Mouse (Mus musculus): ENCODE measurements around the gene Olfr524. TPM values are rescaled to one million over a fixed set of nuclear protein-coding genes. Genes with fewer than 3 reads are reported as not detected.

The Olfr524 gene
- total and polyA plus RNA-seq, 3 experiments, result not detected

- DNase-seq (ENCODE audit: low read depth, low spot score), result no peak
- Histone ChIP-seq H3K36me3 (ENCODE audit: control insufficient read depth in 1 of 2, insufficient read depth in 2 of 2, low read length in 2 of 2) (no peaks in the 10 kb centered on the region), H3K27me3 (ENCODE audit: control insufficient read depth in 1 of 2, insufficient read depth in 2 of 2, low read length in 2 of 2) (no peaks in the 10 kb centered on the region), H3K79me2 (ENCODE audit: control insufficient read depth, insufficient read depth, low read length, poor library complexity) (no peaks in the 10 kb centered on the region), H3K9me3 (replicated peaks; ENCODE audit: insufficient read depth, low read length) (no peaks in the 10 kb centered on the region), H3K4me1 (ENCODE audit: control insufficient read depth in 1 of 2, insufficient read depth in 2 of 2, low read length in 2 of 2) (no peaks in the 10 kb centered on the region), H3K27ac (ENCODE audit: control insufficient read depth, low read depth, low read length) (no peak overlapping the region), H3K9ac (ENCODE audit: control insufficient read depth, low read depth, low read length, poor library complexity, severe bottlenecking) (no peak overlapping the region), H3K4me3 (ENCODE audit: control insufficient read depth in 1 of 2, insufficient read depth in 1 of 2, low read depth in 2 of 2, low read length in 2 of 2) (no peak overlapping the region)
- TF ChIP-seq NELFE (IDR thresholded peaks at IDR 0.05; ENCODE audit: low read depth, low read length) (no peak), ZNF384 (IDR thresholded peaks at IDR 0.05; ENCODE audit: low read depth, low read length) (peak; percentile 84), SIN3A (IDR thresholded peaks at IDR 0.05; ENCODE audit: low read length) (no peak), RAD21 (IDR thresholded peaks at IDR 0.05; ENCODE audit: low read depth, low read length) (no peak)
Measured at GRCm38 (mm10) chr7:140180692-140181091, 25.1 kb downstream of the Olfr524 start.

DNA sequence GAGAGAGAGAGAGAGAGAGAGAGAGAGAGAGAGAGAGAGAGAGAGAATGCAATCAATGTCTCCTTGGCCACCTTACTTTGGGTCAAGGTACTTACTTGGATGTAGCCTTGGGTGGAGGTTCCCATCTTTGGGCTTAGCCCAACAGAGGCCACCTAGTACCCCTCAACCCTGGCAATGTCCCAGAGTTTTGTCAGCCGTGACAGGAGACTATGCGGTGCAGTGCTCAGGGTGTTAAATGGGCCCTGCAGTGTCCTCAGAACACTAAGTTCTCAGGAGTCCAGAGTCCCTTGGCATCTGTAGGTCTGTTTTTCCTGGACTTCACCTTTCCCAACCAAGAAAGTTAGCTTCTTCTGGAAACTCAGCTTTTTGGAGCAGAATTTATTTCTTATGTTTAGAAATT is 26.6 kb downstream of the Olfr524 start:
- Histone ChIP-seq H3K4me3 (ENCODE audit: control insufficient read depth in 1 of 2, insufficient read depth in 1 of 2, low read depth in 2 of 2, low read length in 2 of 2) (no peak overlapping the region), H3K36me3 (ENCODE audit: control insufficient read depth in 1 of 2, insufficient read depth in 2 of 2, low read length in 2 of 2) (no peaks in the 10 kb centered on the region), H3K9me3 (replicated peaks; ENCODE audit: insufficient read depth, low read length) (no peaks in the 10 kb centered on the region), H3K4me1 (ENCODE audit: control insufficient read depth in 1 of 2, insufficient read depth in 2 of 2, low read length in 2 of 2) (no peaks in the 10 kb centered on the region), H3K9ac (ENCODE audit: control insufficient read depth, low read depth, low read length, poor library complexity, severe bottlenecking) (no peak overlapping the region), H3K27ac (ENCODE audit: control insufficient read depth, low read depth, low read length) (no peak overlapping the region), H3K79me2 (ENCODE audit: control insufficient read depth, insufficient read depth, low read length, poor library complexity) (no peaks in the 10 kb centered on the region), H3K27me3 (ENCODE audit: control insufficient read depth in 1 of 2, insufficient read depth in 2 of 2, low read length in 2 of 2) (no peaks in the 10 kb centered on the region)
- TF ChIP-seq HCFC1 (IDR thresholded peaks at IDR 0.05; ENCODE audit: low read depth, low read length), result no peak
- TF ChIP-seq MYC (IDR thresholded peaks at IDR 0.05; ENCODE audit: low read depth, low read length), result no peak
- no peak for TF ChIP-seq UBTF (IDR thresholded peaks at IDR 0.05; ENCODE audit: borderline replicate concordance, insufficient read depth, low read depth, low read length)
- TF ChIP-seq NELFE (IDR thresholded peaks at IDR 0.05; ENCODE audit: low read depth, low read length), result no peak
- no peak for TF ChIP-seq ZKSCAN1 (IDR thresholded peaks at IDR 0.05; ENCODE audit: low read depth, low read length)
- no peak for TF ChIP-seq ZNF384 (IDR thresholded peaks at IDR 0.05; ENCODE audit: low read depth, low read length)
- no peak for TF ChIP-seq MEF2A (IDR thresholded peaks at IDR 0.05; ENCODE audit: extremely low read depth, insufficient replicate concordance, low read depth, low read length, poor library complexity, severe bottlenecking)
- no peak for TF ChIP-seq BHLHE40 (IDR thresholded peaks at IDR 0.05; ENCODE audit: borderline replicate concordance, low read depth, low read length)
- no peak for DNase-seq (ENCODE audit: low read depth, low spot score)

GRCm38 (mm10) chr7:140172936-140173335 is 32.8 kb downstream of the Olfr524 start, which contains the start of gene Olfr523:
Gene Olfr523, plus strand, starts transcription at chr7:140173217.
- Histone ChIP-seq H3K9me3 (replicated peaks; ENCODE audit: insufficient read depth, low read length) (no peaks in the 10 kb centered on the region), H3K4me3 (ENCODE audit: control insufficient read depth in 1 of 2, insufficient read depth in 1 of 2, low read depth in 2 of 2, low read length in 2 of 2) (no peak within 1 kb of the TSS), H3K79me2 (ENCODE audit: control insufficient read depth, insufficient read depth, low read length, poor library complexity) (no peaks in the 10 kb centered on the region), H3K27me3 (ENCODE audit: control insufficient read depth in 1 of 2, insufficient read depth in 2 of 2, low read length in 2 of 2) (no peaks in the 10 kb centered on the region), H3K9ac (ENCODE audit: control insufficient read depth, low read depth, low read length, poor library complexity, severe bottlenecking) (no peak within 1 kb of the TSS), H3K4me1 (ENCODE audit: control insufficient read depth in 1 of 2, insufficient read depth in 2 of 2, low read length in 2 of 2) (no peaks in the 10 kb centered on the region), H3K27ac (ENCODE audit: control insufficient read depth, low read depth, low read length) (no peak within 1 kb of the TSS), H3K36me3 (ENCODE audit: control insufficient read depth in 1 of 2, insufficient read depth in 2 of 2, low read length in 2 of 2) (no peaks in the 10 kb centered on the region)
- TF ChIP-seq ZKSCAN1 (IDR thresholded peaks at IDR 0.05; ENCODE audit: low read depth, low read length) (no peak), EP300 (IDR thresholded peaks at IDR 0.05; ENCODE audit: low read depth in 1 of 2, low read length in 2 of 2) (no peak), ZNF384 (IDR thresholded peaks at IDR 0.05; ENCODE audit: low read depth, low read length) (no peak), NRF1 (IDR thresholded peaks at IDR 0.05; ENCODE audit: insufficient read depth, low read depth, low read length, poor library complexity, severe bottlenecking) (no peak), ZMIZ1 (IDR thresholded peaks at IDR 0.05; ENCODE audit: low read depth, low read length) (no peak), POLR2AphosphoS2 (IDR thresholded peaks at IDR 0.05; ENCODE audit: low read length) (no peak)
- DNase-seq (ENCODE audit: low read depth, low spot score), result no peak
